Mouse (Mus musculus) erythroblast, embryonic 14.5 days (primary cell): Measurements from ENCODE around the gene Adipor1. TPM values are rescaled to one million over a fixed set of nuclear protein-coding genes. Genes with fewer than 3 reads are reported as not detected.

ENCODE experiments used
- H3K27me3 ChIP-seq: 2 replicates; pipeline ENCODE4 v1.6.1; 2012; ENCODE audit warnings: inconsistent platforms; ENCODE audit not compliant: control insufficient read depth
- H3K36me3 ChIP-seq: 2 replicates; pipeline ENCODE4 v1.6.1; 2012; ENCODE audit warnings: mild to moderate bottlenecking, inconsistent platforms; ENCODE audit not compliant: control insufficient read depth
- H3K4me1 ChIP-seq: 2 replicates; pipeline ENCODE4 v1.6.1; 2012; ENCODE audit warnings: inconsistent platforms; ENCODE audit not compliant: control insufficient read depth
- H3K4me3 ChIP-seq: replicated peaks from 2 replicates; pipeline ENCODE3; 2012; ENCODE audit warnings: moderate library complexity, mild to moderate bottlenecking, inconsistent platforms
- H3K9me3 ChIP-seq: 2 replicates; pipeline ENCODE4 v1.6.1; 2012; ENCODE audit warnings: low read length, inconsistent platforms, mixed read lengths; ENCODE audit not compliant: control insufficient read depth
- GATA1 ChIP-seq: IDR thresholded peaks from 2 replicates; pipeline ENCODE4 v1.6.1; 2012; ENCODE audit warnings: low read length, inconsistent platforms, mixed read lengths
- TAL1 ChIP-seq: IDR thresholded peaks from 3 replicates; pipeline ENCODE4 v1.6.1; 2012; ENCODE audit warnings: low read length, inconsistent platforms, mixed read lengths
- polyA plus RNA-seq: library from polyadenylated mRNA; stranded (reverse); fragments of >175 nt; gene quantifications from 2 replicates; pipeline ENCODE4 v1.2.3, GENCODE M21; 2012

Gene Adipor1
- polyA plus RNA-seq, 1 experiment: 72.8 TPM

DNA sequence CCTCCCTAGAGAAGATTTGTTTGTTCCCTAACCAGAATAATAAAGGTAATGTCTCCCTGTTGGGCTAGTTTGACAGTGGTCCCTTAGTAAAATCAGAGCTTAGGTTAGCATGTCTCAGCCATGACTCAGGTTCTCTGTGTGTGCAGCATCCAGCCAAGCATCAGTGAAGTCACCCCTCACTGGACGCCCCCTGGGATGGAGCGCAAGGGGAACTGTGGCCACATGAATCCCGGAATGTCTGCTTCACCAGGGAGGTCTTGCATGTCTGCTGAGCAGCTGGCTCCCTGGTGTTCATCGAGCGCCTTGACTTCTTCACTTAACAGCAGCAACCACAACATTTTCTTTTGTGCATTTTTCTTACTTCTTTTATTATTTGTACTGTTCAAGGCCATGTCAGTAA lies 21.4 kb upstream of the Adipor1 start:
- Histone ChIP-seq H3K27me3 (peaks cover 15% of the 10 kb centered on the region), H3K4me1 (no peaks in the 10 kb centered on the region; the same call in 1 of the 2 replicates), H3K4me3 (no peak overlapping the region), H3K36me3 (no peaks in the 10 kb centered on the region), H3K9me3 (no peaks in the 10 kb centered on the region)
- TF ChIP-seq TAL1 (no peak), GATA1 (no peak)

DNA sequence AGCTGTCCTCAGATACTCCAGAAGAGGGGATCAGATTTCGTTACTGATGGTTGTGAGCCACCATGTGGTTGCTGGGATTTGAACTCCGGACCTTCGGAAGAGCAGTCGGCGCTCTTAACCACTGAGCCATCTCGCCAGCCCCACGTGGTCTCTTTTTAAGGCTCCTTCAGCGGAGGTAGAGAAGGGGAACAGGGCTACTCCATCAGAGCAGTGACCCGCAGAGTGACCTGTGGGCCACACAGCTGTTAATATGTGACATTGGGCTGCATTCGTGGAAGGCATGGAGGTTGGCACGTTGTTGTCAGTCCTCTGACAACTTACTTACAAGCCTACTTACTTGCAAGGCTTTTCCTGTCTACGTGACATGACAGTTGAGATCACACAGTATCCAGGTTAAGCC lies 17.0 kb upstream of the Adipor1 start:
- peaks cover 2% of the 10 kb centered on the region for H3K4me1 ChIP-seq
- H3K27me3 ChIP-seq: peaks cover 8% of the 10 kb centered on the region
- peaks cover 5% of the 10 kb centered on the region for H3K9me3 ChIP-seq
- H3K36me3 ChIP-seq: no peaks in the 10 kb centered on the region
- no peak overlapping the region for H3K4me3 ChIP-seq
- TF ChIP-seq TAL1 (no peak), GATA1 (no peak)

DNA sequence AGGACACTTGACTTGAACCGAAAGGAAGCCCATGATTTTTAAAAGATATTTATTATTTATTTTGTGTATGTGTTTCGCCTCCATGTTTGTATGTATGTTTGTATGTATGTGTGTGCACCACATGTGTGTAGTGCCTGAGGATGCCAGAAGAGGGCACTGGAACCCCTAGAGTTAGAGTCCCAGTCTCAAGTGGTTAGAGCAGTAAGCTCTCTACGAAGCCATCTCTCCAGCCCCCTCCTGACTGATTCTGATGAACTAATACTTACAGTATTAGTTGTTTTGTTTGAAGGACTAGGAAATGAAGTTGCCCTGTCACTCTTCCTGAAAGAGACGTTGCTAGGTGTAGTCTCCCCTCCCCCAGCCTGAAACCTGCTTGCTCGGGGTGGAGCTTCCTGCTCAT lies 15.4 kb upstream of the Adipor1 start:
- TF ChIP-seq TAL1: no peak
- no peak for TF ChIP-seq GATA1

DNA sequence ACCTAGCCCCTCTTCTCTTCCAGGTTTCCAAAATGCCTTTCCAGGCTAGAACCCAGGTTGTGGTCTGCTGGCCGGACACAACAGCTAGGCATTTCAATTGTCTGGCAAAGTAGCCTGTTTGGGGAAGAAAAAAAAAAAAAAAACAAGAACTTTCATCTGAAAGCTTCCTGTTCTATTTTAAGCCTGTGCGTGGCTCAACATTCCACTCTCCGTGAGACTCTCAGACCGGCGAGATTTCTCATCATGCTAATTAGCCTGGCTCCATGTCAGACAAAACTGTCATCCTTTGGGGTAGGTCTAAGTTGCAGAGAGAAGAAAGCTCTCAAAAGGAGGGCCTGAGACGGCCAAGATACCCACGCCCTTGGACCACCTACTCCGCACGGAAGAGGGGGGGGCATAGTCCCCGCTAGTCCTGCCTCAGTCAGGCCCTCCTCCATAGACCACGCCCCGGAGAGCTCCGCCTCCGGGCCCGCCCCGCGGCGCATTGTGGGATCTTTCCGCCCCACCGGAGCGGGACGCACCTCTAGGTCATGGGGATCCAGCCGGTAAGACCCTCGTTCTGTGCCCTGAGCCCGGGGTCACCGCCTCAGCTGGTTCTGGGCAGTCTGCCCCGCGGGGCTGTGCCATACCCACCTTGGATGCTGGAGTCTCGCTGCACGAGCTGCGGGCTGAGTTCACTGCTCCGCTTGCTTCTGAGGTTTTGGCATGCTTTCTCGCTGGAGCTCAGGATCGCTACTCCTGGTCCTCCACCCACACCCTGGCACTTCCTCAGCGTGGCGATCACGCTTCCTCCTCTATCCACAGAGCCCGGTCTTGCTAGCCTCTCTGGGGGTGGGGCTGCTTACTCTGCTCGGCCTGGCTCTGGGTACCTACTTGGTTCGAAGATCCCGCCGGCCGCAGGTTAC lies 9.4 kb upstream of the Adipor1 start, which contains the start of gene Cyb5r1:
Cyb5r1 (plus strand) TSS at position 51 of the 905 bp plus-strand sequence.
- Histone ChIP-seq H3K4me3 (peak within 1 kb of the TSS; percentile 81), H3K4me1 (peaks cover 21% of the 10 kb centered on the region), H3K36me3 (peaks cover 35% of the 10 kb centered on the region), H3K9me3 (no peaks in the 10 kb centered on the region), H3K27me3 (no peaks in the 10 kb centered on the region)
- TF ChIP-seq GATA1 (no peak), TAL1 (no peak)

More for the DNA sequence above, 15.4 kb upstream of the Adipor1 start:
- peaks cover 2% of the 10 kb centered on the region for H3K4me1 ChIP-seq
- no peaks in the 10 kb centered on the region for H3K36me3 ChIP-seq
- H3K4me3 ChIP-seq: peak overlapping the region; percentile 37
- H3K9me3 ChIP-seq: peaks cover 5% of the 10 kb centered on the region
- H3K27me3 ChIP-seq: peaks cover 3% of the 10 kb centered on the region; the same call in 1 of the 2 replicates

DNA sequence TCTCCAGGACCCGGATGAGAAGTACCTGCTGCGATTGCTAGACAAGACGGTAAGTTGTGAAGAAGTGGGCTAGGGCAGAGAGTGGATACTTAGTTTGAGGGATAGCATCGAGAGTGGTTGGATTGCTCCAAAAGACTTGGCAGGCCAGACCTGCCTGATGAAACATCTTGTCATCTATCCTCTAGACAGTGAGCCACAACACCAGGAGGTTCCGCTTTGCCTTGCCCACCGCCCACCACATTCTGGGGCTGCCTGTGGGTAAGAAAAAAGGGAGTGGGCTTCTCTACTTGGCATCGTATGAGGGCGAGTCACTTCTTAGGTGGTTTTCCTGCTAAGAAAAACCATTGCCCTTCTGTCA lies 8.8 kb upstream of the Adipor1 start:
- H3K36me3 ChIP-seq: peaks cover 40% of the 10 kb centered on the region
- peak overlapping the region; percentile 81 for H3K4me3 ChIP-seq

DNA sequence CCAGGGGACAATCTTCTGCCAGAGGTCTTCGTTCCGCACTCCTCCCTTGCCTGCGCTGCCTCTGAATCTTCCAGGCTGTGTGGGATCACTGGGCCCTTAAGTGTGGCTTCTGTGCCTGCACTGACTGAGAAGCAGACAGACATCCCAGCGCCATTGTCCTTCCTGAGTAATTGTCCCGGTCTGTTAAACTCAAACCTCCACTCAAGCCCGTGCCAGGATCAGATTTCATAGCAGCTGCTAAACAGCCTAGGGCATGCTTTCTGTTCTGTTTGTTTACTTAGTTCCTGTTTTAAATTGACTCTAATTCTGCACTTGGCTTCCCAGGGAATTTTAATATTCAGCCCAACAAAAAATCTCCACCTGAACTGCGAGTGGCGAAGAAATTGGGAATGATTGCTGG lies 7.1 kb upstream of the Adipor1 start:
- Histone ChIP-seq H3K4me1 (peaks cover 21% of the 10 kb centered on the region), H3K27me3 (no peaks in the 10 kb centered on the region), H3K36me3 (peaks cover 49% of the 10 kb centered on the region), H3K4me3 (no peak overlapping the region), H3K9me3 (no peaks in the 10 kb centered on the region)
- no peak for TF ChIP-seq GATA1
- TF ChIP-seq TAL1: no peak

More for the DNA sequence above, 8.8 kb upstream of the Adipor1 start:
- no peaks in the 10 kb centered on the region for H3K27me3 ChIP-seq
- TF ChIP-seq GATA1 (no peak), TAL1 (no peak)
- peaks cover 21% of the 10 kb centered on the region for H3K4me1 ChIP-seq
- no peaks in the 10 kb centered on the region for H3K9me3 ChIP-seq

DNA sequence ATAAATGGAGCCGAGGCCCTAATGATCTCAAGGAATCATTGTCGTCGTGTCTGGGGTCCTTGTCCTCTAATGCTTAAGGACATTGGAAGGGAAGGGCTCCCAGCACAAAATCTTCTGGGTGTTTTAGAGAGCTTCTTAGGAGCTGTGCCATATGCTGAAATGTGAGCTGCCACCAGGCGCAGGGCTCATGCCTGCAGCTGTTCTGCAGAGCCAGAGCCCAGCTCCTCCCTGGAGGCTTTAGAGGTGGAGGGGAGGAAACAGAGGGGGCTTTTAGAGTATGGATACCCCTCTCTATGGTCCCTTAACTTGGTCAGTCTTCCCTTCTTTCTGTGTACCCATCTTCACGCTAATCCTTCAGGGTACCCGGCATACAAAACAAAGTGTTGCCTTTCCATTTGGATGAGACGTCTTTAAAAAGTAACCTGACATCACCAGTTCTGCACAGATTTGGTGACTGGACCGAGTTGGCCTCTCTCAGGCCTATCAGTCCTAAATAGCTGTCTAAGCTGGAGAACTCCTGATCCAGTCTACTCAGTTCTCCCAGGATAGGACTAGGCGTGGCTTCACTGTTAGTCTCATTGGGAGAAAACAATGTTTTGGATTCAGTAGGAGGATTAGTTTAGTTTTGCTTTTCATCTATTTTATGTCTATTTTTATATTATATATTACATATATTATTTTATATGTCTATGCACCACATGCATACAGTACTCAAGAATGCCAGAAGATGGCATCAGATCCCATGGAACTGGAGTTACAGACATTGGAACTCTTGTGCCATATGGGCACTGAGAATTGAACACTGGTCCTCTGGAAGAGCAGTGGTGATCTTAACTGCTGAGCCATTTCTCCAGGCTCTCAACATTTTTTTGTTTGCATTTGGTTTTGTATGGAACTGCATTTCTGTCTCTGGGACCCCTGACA lies 3.2 kb upstream of the Adipor1 start:
- Histone ChIP-seq H3K27me3 (no peaks in the 10 kb centered on the region), H3K36me3 (peaks cover 60% of the 10 kb centered on the region)
- TF ChIP-seq GATA1: no peak
- no peak for TF ChIP-seq TAL1

DNA sequence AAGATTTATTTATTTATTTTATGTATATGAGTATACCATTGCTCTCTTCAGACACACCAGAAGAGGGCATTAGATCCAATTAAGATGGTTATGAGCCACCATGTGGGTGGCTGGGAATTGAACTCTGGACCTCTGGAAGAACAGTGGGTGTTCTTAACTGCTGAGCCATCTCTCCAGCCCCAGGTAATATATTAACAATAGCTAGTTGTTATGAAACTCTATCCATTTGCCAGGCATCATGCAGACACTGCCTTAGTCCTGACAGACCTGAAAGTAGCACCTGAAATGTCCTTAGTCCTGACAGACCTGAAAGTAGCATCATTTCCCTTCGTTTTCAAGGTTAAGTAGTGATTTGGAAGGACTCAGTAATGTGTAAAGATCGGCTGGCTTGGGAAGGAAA lies 1.1 kb upstream of the Adipor1 start:
- H3K9me3 ChIP-seq: no peaks in the 10 kb centered on the region
- H3K4me1 ChIP-seq: peaks cover 48% of the 10 kb centered on the region
- TF ChIP-seq GATA1 (no peak), TAL1 (no peak)
- H3K36me3 ChIP-seq: peaks cover 63% of the 10 kb centered on the region
- H3K4me3 ChIP-seq: no peak overlapping the region
- H3K27me3 ChIP-seq: no peaks in the 10 kb centered on the region

More for the DNA sequence above, 3.2 kb upstream of the Adipor1 start:
- peaks cover 29% of the 10 kb centered on the region for H3K4me1 ChIP-seq
- no peaks in the 10 kb centered on the region for H3K9me3 ChIP-seq
- no peak overlapping the region for H3K4me3 ChIP-seq

DNA sequence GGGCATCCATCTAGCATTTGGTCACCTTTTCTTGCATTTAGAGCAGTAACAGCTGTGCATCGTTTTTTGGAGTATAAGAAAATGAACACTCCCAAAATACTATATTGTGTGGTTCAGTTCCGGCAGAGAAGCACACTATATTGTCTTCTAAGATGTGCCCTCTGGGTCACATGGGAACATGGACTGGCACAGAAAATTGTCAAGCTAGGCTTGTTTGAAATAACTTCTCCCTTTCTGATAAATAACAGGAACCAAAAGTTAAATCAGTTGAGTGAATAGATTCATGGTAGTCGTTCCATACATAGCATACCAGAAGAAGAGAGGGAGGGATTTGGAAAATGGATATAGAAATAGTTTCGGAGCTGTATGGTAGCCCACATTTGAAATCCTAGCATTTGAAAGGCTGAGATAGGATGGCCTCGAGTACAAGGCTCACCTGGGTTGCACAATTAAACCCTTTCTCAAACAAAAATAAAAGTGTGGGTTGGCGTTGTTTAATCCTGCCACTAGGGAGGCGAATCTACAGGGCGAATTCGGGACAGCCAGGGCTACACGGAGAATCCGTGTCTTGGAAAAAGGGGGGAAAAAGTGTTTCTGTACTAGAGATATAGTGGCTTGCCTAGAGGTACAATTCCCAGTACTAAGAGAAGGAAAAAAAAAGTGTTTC lies 544 bp upstream of the Adipor1 start:
- peaks cover 63% of the 10 kb centered on the region for H3K36me3 ChIP-seq
- H3K27me3 ChIP-seq: no peaks in the 10 kb centered on the region
- peak overlapping the region; percentile 93 for H3K4me3 ChIP-seq
- no peaks in the 10 kb centered on the region for H3K9me3 ChIP-seq
- TF ChIP-seq TAL1 (no peak), GATA1 (no peak)
- H3K4me1 ChIP-seq: peaks cover 50% of the 10 kb centered on the region
